Mouse (Mus musculus) kidney, adult 18-20 months (tissue): Measurements from ENCODE around the gene Grik4.
"Not testable (repeated sequence)": the region's sequence is repeated elsewhere in the genome, so short reads cannot be mapped to it uniquely, and the experiment has no call there.

Source experiments
- DNase-seq: peaks from one replicate; pipeline ENCODE4 v3.0.0; 2021

Grik4 gene

DNA sequence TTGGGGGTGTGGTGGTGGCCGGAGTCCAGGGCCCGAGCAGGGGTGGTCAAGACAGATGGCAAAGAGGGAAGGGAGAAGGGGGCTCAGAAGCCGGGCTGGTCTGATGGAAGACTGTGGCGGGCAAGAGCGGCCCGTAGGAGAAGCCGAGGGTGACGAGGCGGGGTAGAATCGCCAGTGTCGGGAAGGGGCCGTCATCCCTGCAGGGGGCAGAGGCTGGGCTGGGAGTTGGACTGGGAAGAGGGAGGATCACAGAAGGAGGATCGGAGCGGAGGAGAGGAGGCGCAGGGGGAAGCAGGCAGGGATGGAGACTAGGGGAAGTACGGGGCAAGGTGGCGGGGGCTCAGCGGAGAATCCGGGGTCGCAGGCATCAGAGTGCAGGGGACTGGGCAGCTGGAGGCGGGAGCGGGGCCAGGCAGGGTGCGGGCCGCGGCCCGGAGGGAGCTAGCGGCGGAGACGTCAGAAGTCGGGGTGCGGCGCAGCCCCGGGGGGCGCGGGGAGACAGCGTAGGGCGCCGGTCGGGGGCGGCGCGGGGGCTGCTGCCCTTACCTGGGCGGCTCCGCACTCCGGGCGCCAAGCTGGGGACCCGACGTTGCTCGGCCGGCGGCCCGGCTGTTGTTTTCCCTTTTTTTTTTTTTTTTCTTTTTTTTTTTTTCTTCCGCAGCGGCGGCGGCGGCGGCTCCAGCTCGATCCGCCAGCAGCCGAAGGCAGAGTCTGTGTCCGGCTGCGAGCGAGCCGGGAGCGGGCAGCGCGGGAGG is at the start of gene Grik4:
Gene Grik4, minus strand, starts transcription at position 713 of the 755 bp plus-strand sequence.
- DNase-seq: peak; percentile 8

DNA sequence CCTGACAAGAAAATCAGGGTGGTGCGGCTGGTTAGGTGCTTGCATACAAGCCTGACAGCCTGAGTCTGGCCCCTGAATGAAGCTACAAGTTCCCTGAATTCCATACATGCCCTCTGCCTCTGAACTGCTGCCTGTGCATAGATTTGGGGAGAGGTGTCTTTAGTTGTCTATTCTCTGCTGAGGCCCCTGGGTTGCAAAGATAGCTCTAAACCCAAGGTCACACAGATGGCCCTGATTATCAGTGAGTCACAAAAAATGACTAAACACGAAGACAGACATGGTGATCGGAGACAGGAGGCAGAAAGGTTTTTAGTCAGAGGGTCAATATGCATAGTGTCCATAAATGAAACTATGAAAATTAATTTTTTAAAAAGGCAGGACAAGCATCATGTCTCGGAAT is 49.4 kb upstream of the Grik4 start:
- DNase-seq: no peak

DNA sequence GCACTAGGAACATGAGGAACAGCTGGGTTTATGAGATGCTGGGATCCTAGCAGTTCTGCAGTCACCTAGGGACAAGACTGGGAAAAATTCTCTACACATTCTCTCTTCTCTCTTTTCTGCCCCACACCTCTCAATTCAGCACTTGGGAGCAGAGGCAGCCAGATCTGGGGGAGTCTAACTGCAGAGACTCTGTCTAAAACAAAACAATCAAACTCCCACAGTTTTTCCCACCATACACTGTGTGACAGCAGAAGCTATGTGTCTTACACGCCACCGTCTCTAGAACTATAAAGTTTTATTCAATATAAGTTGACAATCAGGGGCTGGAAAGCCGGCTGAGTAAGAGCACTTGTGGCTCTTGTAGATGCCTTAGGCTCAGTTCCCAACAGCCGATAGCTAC is 43.7 kb upstream of the Grik4 start:
- DNase-seq: no peak

DNA sequence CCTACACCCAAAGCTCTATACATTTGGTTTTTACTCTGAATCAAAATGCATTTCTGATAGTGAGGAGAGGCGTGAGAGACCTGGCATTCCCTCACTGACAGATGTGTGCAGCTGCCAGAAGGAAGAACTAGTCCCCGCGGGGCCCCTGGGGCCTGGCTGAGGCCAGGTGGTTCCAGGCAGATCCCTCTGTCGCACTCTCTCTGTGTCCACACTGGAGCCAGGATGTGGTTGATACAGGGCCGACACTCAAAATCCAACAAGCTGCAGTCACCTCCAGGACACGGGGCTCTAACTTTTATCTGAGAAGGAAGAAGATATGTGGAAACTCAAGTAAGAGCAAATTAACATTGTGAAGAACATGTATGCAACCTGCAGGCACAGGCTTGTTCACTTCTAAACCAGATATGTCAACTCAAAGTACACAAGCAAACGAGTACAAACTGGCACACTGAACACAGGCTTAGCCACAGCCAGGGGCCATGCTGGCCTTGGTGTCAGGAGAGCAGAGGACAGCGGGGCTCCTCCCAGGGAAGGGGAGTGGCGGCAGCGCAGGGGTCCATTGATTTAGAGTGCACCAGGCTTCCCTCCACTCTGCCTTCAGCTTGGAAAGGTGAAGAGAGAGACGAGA is 24.7 kb upstream of the Grik4 start:
- no peak for DNase-seq

DNA sequence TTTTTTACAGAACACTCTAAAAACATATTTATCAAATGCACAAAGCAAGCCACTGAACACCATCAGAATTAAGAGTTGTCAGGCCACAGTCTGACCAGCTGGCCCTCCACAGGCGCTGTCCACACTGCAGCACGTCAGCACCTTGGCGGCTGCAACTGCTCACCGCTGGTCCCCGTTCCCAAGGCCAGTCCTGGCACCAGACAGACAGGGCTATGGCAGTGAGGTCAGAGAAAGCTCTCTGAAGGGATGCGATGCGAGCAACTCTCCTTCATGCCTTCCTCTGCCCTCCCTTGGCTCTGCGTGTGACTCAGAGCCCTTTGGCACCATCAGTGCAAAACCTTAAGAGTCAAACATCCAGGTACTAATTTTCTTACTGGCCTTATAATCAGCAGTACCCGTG is 23.4 kb upstream of the Grik4 start:
- DNase-seq: no peak

DNA sequence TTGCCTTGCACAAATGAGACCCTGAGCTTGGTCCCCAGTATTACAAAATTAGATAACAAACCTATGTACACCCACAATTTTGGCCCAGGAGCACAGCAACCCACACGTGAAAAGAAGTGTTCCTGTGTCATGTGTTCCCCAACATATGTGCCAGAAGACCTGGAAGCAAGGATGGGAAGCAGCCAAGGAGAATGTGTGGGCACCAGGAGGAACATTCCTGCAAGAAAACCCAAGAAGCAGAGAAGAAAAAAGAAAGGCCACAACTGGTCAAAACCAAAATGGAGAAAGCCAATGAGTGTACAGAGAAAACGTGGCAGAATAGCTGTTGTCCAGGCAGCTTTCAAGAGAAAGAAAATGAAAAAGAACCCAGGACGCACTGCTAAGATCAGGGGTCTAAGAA is 20.5 kb upstream of the Grik4 start:
- DNase-seq: not testable (repeated sequence)

DNA sequence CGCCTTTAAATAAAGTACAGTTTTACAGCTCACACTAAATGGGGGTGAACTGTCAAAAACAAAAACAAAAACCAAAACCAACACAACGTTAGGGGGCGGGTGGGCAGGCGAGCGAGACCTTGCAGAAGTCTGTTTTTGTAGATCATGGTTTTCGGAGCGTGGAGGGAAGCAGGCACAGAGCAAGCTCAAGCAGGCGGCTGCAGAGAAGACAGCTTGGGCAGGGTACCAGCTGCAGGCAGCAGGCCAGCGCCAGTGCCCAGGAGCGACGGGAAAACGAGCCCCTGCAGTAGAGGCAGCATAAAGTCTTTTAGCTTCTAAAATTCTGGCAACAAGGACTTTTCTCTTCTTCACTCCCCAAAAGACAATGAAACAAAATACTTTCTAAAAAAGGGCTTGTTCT is 20.1 kb upstream of the Grik4 start:
- DNase-seq: no peak

DNA sequence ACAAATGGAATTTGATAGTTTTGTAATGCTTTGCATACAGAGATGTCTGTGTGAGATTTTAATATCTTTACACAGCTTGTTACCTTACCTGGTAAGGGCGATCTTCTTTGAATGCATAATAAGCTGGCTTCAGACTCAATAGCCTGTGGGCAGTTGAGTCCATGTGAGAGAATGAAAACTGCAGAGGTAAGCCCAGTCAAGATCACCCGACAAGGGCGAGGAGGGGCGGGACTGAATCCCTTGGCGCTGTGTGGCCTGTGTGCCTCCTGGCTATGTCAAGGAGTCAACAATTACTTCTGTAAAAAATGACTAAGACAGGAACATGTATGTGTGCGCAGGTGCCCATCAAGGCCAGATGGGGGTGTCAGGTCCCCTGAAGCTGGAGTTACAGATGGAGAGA is 18.2 kb upstream of the Grik4 start:
- DNase-seq: peak; percentile 36

DNA sequence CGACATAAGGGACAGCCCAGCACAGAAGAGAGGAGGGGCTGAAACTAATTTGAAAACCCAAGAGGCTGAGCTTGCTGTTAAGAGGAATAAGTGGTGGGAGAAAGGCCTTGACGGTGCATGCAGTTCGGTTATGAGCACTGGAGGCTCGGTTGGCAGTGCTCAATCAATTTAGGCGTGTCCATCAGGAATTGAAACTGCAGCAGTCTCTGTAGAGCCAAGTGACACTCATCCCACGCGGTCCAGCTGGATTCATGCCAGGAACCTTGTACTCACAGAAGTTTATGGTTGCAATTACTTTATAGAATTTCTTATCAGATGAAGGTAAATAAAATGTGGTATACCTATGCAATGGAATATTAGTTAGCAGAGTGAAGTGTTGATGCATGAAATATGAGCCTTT is 14.1 kb upstream of the Grik4 start:
- DNase-seq: no peak

DNA sequence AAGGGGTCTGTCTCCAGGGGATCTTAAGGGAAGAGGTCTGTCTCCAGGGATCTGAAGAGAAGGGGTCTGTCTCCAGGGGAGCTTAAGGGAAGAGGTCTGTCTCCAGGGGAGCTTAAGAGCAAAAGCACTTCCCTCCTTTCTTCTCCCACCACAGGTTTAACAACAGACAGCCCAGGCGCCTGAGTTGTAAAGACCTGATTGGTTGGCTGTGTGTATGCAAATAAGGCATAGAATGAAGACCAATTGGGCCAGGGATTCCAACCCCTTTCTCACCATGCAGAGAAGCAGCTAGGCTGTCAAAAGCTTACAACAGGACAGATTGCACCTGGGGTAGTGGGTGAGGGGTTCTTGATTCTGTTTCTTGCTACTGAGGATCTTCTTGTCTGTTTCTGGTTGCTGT is 4.1 kb upstream of the Grik4 start:
- DNase-seq: no peak

DNA sequence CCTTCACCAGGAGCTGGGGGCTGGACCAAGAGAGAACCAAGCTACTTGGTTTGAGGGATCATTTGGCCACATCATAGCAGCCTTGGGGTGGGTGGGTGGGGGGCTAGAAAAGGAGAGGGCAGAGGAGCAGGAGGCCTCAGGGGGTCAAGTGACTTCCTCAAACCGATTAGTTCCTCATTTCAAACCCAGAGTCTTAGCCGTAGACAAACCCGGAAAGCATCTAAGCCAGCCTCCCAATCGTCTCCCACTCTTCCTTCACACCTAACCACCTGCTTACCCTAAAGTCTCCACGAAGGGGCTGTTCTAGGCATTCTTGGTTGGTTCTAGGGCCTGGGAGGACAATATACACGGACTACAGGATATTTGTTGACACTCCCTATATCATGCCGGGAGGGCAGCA is 881 bp upstream of the Grik4 start:
- DNase-seq: no peak

DNA sequence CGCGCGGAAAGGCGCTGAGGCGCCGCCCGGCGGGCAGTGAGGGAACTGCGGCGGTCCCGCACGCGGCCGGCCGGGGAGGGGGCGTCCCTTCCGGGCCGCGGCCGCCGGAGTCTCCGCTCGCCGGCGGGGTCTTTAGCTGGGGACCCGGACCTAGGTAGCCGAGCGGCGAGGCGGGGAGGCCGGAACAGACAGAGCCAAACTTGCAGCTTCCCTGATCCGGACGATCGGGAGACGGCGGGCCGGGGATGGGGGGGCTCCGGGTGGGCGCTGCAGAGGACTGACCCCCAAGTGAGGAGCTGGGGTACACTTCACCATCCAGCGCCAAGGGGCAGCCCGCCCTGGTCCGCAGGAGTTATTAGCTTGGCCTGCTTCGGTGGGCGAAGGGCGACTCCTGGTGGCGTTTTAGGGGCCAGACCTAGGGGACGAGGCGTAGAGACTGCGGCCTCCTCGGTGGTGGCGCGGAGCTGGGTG is 278 bp upstream of the Grik4 start:
- peak; percentile 89 for DNase-seq

DNA sequence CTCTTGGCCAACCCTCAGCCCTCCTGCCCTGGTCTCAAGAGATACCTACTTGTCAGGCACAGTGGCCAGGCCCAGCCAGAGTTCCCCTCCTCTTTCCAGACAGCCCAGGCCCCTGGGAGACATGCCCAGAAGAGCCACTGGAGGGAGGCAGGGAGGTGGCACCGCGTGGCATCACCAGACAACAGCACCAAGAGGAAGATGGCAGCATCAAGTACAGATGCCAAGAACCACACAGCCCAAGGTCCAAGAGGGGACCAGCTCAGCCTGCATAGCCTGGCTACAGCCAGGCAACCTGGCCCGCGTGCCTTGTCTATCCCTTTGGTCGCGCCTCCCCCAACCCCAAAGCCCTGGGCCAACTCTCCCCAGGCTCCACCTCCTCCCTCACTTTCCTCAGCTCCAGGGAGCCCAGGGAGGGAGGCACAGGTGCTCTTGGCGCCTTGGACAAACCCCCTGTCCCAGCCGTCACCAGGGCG is 1.2 kb downstream of the Grik4 start:
- no peak for DNase-seq

DNA sequence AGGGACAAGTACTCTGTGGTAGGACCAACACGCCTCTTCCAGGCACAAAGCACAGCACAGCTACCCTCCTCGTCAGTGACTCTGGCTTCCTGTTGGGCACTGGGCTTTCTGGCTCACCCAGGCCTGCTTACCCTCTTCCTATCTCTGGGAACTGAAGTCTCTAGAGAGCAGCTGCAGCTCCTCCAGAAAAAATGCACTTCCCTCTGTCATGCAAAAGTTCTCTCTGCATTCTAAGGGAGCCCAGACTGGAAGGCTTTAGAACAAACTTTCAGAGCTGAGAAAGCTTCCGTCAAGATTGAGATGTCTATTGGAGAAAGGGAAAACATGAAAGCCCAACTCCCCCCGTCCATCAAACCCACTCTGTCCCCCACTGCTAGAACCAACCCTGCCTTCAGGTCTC is 2.1 kb downstream of the Grik4 start:
- no peak for DNase-seq

DNA sequence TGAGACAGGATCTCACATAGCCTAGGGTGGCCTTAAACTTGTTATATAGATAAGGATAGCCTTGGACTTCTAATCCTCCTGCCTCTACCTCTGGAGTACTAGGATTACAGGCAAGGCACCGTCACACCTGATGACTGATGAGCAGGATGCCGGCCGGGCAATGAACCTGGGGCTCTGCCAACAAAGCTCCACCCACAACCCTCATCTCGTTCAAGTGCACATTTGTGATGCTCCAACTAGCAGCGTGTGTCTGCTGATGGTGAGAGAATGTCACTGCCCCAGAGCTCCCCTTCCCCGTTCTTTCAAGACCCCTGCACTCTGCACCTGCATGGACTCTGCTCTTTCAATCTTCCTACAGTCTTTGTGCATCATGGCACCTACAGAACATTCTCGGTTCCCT is 12.1 kb downstream of the Grik4 start:
- DNase-seq: peak; percentile 8

DNA sequence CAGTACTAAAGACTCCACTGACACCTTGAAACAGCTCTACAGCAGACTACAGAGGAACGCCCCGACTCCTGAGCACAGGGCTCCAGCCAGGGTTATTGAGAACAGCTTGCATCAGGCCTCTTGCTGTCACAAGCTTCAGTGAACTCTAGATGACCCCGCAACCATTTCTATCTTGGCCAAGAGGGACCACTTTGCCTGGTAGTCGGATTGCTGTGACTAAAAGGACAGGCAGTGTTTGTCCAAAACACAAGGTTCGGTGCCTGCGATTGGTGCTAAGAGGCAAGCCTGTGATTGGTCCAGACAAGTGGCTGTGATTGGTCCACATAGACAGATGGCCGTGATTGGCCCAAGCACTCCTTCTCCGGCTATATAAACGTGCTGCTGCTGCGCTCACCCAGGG is 16.8 kb downstream of the Grik4 start:
- DNase-seq: no peak

DNA sequence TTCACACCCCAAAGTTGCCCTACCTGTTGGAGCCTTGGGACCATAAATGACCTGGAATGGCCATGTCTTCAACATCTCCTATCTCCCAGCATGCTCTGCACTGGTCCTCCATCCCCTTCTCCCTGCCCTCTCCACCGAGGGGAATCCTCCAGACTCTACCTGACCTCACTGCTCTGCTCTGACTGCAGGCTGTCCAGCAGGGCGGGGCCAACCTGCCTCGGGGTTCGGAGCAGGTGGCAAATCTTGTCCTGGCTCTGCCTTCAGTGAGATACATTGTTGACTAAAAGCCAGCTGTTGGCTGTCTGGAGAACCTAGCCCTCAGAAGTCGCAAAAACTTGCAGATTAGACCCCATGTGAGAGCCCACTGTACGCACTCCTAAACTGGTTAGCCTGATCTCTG is 17.7 kb downstream of the Grik4 start:
- no peak for DNase-seq

DNA sequence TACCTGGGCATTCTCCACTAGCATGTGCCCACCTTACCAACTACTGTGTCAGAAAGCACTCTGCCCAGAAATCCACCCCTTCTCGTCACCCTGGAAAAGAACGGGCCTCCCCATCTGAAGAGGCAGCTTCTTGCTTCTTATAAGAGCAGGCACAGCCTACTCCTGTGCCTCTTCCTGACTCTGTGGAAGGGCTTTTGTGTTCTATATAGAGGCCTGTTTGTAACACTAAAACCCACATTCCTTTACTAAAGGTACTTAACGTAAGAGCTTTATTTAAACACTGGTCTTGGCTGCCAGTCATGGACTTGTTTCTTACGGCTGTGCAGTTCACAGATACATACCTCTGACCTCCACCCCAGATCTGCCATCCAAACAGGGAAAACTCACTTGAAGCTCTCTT is 22.5 kb downstream of the Grik4 start:
- DNase-seq: no peak

DNA sequence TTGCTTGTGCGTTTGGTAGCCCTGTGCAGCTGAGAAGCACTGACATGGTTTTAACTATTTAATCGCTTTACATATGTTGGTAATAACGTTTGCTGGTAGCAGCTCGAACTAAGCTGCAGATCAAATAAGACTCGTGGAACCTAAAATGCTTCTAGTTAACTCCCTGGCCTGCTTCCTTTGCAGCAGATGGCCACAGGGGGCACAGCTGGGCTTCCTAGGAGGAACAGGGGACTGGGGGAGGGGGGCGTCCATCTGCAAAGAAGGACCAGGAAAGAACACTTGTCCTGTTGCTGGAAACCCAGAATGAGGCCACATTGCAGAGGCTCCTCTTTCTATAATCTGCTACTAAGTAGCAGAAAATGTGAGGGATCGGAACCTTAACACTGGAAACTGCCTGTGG is 24.1 kb downstream of the Grik4 start:
- DNase-seq: no peak

DNA sequence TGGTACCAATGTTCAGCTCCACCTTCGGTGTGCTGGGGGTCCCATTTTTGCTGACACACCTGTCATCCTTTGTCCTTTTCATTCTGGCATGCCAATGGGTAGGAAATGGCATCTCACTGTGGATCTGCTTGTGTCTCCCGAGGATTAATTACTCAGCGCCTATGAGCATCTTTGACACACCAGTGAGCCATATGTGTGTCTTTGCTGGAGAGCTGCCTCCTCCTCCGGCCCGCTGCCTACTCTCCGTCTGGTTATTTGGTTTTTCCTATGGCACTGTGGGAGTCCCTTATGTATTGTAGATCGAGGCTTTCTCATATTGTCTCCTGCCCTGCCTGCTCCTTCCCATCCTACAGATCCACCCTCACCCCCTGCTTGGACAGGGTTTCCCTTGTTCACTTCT is 26.4 kb downstream of the Grik4 start:
- DNase-seq: no peak

DNA sequence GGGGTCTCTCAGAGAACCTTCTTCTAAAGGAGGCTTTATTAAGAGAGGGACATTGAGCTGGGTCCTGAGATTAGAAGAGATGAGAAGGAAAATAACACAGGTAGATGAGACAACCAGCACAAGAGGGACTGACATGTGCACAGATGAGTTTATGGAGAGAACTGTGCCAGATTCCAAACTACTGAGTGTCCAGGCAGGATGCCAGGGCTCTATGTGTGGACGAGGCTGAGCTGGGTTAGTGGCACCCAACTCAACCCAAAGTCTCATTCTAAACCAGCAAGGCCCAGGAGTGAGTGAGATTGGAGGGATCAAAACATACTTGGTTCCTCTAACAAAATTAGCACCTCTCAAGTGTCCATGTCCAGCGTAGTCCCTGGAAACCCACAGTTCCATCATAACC is 31.1 kb downstream of the Grik4 start:
- DNase-seq: no peak

DNA sequence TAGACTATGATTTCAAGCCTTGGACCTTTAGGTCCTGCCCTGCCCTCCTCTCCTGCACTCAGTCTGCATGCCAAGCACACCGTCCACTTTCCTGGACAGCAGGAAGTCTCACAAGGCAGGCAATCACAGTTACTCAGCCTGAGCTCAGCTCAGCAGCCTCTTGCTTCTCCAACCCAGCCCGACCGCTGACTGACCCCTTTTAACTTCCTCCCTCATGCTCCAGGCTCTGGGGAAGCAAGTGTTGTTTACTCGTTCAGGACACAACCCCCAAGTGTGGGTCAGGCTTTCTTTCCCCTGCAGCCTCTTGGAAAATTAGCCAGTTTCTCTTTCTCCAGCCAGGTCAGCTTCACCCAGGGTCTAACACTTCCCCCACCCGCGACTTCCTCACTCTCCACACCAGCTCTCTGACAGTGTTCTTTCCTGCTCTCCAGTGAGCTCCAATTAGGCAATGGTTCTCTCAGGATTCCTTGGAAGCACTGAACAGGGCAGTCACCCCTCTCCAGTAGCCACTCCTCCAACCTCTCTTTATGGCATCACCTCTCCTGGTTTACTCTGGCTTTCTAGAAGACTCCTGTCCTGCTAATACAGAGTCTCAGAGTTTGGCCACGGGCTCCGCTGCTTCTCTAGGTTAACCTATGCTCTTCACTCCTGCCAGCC is 35.5 kb downstream of the Grik4 start:
- peak; percentile 8 for DNase-seq

DNA sequence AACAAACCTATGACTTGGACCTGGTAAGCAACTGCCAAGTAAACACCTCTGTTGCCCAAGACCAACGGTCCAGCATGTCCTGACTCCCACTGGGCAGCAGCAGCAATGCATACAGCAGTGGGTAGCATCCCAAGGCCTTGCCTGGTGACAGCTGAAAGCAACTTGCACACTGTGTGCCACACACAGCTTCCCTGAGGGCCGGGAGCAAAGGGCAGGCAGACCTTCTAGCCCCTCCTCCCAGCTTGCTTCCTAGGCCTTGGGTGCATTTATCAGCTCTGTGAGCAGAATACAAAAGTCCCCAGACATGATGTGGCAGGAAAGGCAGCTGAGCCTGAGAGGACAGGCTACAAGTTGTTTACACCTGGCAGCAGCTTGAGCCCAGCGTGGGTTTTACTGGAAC is 37.3 kb downstream of the Grik4 start:
- DNase-seq: no peak

DNA sequence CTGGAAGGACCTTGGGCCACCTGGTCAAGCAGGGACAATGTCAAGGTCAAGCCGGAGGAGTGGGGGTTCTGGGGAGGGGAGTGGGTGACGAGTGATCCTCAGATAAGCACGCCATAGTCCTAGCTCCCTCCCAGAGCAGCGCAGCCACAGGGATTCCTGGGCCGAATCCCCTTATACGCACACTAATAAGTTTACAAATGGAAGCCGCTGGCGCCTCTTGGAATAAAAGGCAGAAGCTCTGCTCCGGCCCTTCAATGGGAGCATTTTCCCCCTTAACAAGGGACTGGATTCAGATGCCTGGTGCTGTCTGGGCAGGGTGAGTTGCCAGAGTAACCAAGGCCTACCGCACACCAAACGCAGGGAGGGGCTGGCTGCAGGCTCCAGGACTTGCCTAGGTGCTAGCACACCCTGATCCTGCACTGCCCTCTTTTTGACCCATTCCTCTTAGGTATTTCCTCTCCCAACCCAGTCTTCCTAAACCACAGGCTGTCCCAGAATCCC is 46.2 kb downstream of the Grik4 start:
- no peak for DNase-seq
